Mouse (Mus musculus): ENCODE data around the gene Cpsf2. TPM values are rescaled to one million over a fixed set of nuclear protein-coding genes. Genes with fewer than 3 reads are reported as not detected.

Cpsf2 gene
- total and polyA plus RNA-seq, 3 experiments, result 3.7 to 13.3 (median 12.3) TPM

DNA sequence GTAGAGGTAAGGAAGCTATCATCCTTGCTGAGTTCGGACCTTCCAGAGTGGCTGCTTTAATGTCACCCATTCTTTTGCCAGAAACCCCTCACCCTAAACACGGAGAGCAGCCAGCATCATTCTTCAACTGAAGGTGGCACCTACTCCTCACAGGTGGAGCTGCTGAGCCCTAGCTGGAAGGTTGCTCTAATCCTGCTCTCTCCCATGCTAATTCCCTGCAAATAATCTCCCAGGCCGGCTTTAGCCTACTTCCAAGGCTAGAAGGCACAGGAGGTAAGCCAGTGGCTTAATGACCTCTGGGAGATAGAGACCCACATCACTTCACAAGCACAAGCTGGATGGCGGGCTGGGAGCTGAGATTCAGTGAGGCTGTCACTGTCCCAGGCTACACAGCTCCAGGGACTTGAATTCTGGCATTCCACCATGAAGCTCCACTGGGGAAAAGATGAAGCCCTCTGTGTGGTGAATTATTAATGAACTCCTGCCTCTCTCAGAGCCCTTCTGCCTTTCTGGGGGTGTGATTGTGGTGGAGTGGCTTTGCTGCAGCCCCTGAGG lies 54.2 kb downstream of the Cpsf2 start:
- intact Hi-C loops (cut with DNase I), result no loop called here
- WGBS, result 38% methylated on average over 4 of the region's 4 CpGs

GRCm38 (mm10) chr12:102034934-102035333 lies 59.1 kb downstream of the Cpsf2 start:
- intact Hi-C loops (cut with DNase I), result no loop called here
- no peaks in the 10 kb centered on the region for H3K36me3 ChIP-seq (ENCODE audit: control insufficient read depth, insufficient read depth, low read length)
- no peaks in the 10 kb centered on the region for H3K4me1 ChIP-seq (ENCODE audit: control insufficient read depth, insufficient read depth, low read length)
- TF ChIP-seq CTCF (IDR thresholded peaks at IDR 0.05) (no peak), EP300 (IDR thresholded peaks at IDR 0.05; ENCODE audit: insufficient read depth, low read depth, low read length) (no peak), POLR2A (IDR thresholded peaks at IDR 0.05; ENCODE audit: insufficient read depth, low read depth, low read length) (no peak)
- H3K27ac ChIP-seq, result no peak overlapping the region
- no peaks in the 10 kb centered on the region for H3K27me3 ChIP-seq (ENCODE audit: control insufficient read depth, insufficient read depth, low read length)
- no peaks in the 10 kb centered on the region for H3K79me2 ChIP-seq (replicated peaks; ENCODE audit: control insufficient read depth, insufficient read depth, low read length)
- no peak overlapping the region for H3K4me3 ChIP-seq
- H3K9ac ChIP-seq (ENCODE audit: low read depth, low read length), result no peak overlapping the region
- 85% methylated on average over 4 of the region's 4 CpGs for WGBS
- no peak for DNase-seq

More for the DNA sequence above, 54.2 kb downstream of the Cpsf2 start:
- DNase-seq, result no peak
- no peaks in the 10 kb centered on the region for H3K27me3 ChIP-seq (ENCODE audit: control insufficient read depth, insufficient read depth, low read length)
- H3K4me3 ChIP-seq, result no peak overlapping the region
- TF ChIP-seq POLR2A (IDR thresholded peaks at IDR 0.05; ENCODE audit: insufficient read depth, low read depth, low read length) (no peak), EP300 (IDR thresholded peaks at IDR 0.05; ENCODE audit: insufficient read depth, low read depth, low read length) (no peak), CTCF (IDR thresholded peaks at IDR 0.05) (no peak)
- H3K36me3 ChIP-seq (ENCODE audit: control insufficient read depth, insufficient read depth, low read length), result no peaks in the 10 kb centered on the region
- H3K9ac ChIP-seq (ENCODE audit: low read depth, low read length), result no peak overlapping the region
- no peaks in the 10 kb centered on the region for H3K4me1 ChIP-seq (ENCODE audit: control insufficient read depth, insufficient read depth, low read length)
- no peak overlapping the region for H3K27ac ChIP-seq
- no peaks in the 10 kb centered on the region for H3K79me2 ChIP-seq (replicated peaks; ENCODE audit: control insufficient read depth, insufficient read depth, low read length)

DNA sequence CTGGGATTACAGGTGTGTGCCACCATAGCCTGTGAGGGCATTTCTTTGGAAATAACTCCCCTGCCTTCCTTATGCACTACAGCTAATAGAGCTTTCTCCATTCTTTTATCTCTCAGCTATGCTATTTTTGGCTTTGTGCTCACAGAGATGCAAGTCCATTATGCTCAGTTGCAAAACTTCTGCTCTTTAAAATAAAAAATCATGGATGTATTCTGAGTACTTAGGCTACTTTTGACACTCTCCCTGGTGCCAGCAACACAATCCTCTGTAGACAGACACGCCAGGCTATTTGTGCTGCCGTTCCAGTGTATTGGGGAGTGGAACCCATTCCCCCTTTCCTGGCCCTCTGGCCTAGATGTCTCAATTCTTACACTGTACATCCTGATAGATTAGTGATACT lies 64.1 kb downstream of the Cpsf2 start:
- no peak overlapping the region for H3K9ac ChIP-seq (ENCODE audit: low read depth, low read length)
- intact Hi-C loops (cut with DNase I), result no loop called here
- H3K4me3 ChIP-seq, result no peak overlapping the region
- WGBS, result 62% methylated on average over 2 of the region's 2 CpGs
- H3K27me3 ChIP-seq (ENCODE audit: control insufficient read depth, insufficient read depth, low read length), result no peaks in the 10 kb centered on the region
- DNase-seq, result no peak
- H3K36me3 ChIP-seq (ENCODE audit: control insufficient read depth, insufficient read depth, low read length), result no peaks in the 10 kb centered on the region; the same call in 1 of the 2 replicates
- TF ChIP-seq POLR2A (IDR thresholded peaks at IDR 0.05; ENCODE audit: insufficient read depth, low read depth, low read length), result no peak
- TF ChIP-seq EP300 (IDR thresholded peaks at IDR 0.05; ENCODE audit: insufficient read depth, low read depth, low read length), result no peak
- TF ChIP-seq CTCF (IDR thresholded peaks at IDR 0.05), result no peak
- no peak overlapping the region for H3K27ac ChIP-seq
- peaks cover 2% of the 10 kb centered on the region; the same call in 1 of the 2 replicates for H3K4me1 ChIP-seq (ENCODE audit: control insufficient read depth, insufficient read depth, low read length)
- H3K79me2 ChIP-seq (replicated peaks; ENCODE audit: control insufficient read depth, insufficient read depth, low read length), result no peaks in the 10 kb centered on the region

- H3K4me1 ChIP-seq (ENCODE audit: control insufficient read depth, insufficient read depth, low read length), result peaks cover 2% of the 10 kb centered on the region; the same call in 1 of the 2 replicates
Observed at GRCm38 (mm10) chr12:102041699-102042098, 65.9 kb downstream of the Cpsf2 start.

DNA sequence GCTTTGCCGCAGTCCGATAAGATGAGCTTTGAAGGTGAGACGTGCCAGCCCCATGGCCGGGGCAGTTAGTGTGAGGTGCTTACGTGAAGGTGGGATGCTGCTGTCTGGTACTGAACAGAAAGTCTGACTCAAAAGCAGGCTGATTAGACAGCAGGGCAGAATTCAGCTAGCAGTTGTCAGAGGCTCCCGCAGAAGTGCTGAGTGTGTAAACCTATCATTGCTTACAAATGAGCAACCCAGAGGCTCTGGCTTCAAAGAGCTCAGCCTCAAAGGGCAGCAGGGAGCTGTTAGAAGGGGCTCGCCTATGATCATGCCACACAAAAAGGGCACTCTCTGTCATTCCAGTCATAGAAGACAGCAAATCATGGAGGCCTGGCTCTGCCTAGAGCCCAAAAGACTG lies 66.5 kb downstream of the Cpsf2 start:
- Histone ChIP-seq H3K4me3 (no peak overlapping the region), H3K79me2 (replicated peaks; ENCODE audit: control insufficient read depth, insufficient read depth, low read length) (no peaks in the 10 kb centered on the region), H3K4me1 (ENCODE audit: control insufficient read depth, insufficient read depth, low read length) (peaks cover 2% of the 10 kb centered on the region; the same call in 1 of the 2 replicates), H3K27ac (no peak overlapping the region), H3K27me3 (ENCODE audit: control insufficient read depth, insufficient read depth, low read length) (no peaks in the 10 kb centered on the region), H3K36me3 (ENCODE audit: control insufficient read depth, insufficient read depth, low read length) (no peaks in the 10 kb centered on the region; the same call in 1 of the 2 replicates), H3K9ac (ENCODE audit: low read depth, low read length) (no peak overlapping the region)
- intact Hi-C loops (cut with DNase I), result no loop called here
- TF ChIP-seq CTCF (IDR thresholded peaks at IDR 0.05), result no peak
- WGBS, result 81% methylated on average over 7 of the region's 7 CpGs
- no peak for DNase-seq

More at GRCm38 (mm10) chr12:102041699-102042098, 65.9 kb downstream of the Cpsf2 start:
- DNase-seq, result no peak
- Histone ChIP-seq H3K79me2 (replicated peaks; ENCODE audit: control insufficient read depth, insufficient read depth, low read length) (no peaks in the 10 kb centered on the region), H3K36me3 (ENCODE audit: control insufficient read depth, insufficient read depth, low read length) (no peaks in the 10 kb centered on the region; the same call in 1 of the 2 replicates), H3K27me3 (ENCODE audit: control insufficient read depth, insufficient read depth, low read length) (no peaks in the 10 kb centered on the region), H3K4me3 (no peak overlapping the region), H3K9ac (ENCODE audit: low read depth, low read length) (no peak overlapping the region), H3K27ac (no peak overlapping the region)
- WGBS, result 46% methylated on average over 2 of the region's 2 CpGs
- intact Hi-C loops (cut with DNase I), result no loop called here
- no peak for TF ChIP-seq POLR2A (IDR thresholded peaks at IDR 0.05; ENCODE audit: insufficient read depth, low read depth, low read length)
- TF ChIP-seq CTCF (IDR thresholded peaks at IDR 0.05), result no peak
- no peak for TF ChIP-seq EP300 (IDR thresholded peaks at IDR 0.05; ENCODE audit: insufficient read depth, low read depth, low read length)

DNA sequence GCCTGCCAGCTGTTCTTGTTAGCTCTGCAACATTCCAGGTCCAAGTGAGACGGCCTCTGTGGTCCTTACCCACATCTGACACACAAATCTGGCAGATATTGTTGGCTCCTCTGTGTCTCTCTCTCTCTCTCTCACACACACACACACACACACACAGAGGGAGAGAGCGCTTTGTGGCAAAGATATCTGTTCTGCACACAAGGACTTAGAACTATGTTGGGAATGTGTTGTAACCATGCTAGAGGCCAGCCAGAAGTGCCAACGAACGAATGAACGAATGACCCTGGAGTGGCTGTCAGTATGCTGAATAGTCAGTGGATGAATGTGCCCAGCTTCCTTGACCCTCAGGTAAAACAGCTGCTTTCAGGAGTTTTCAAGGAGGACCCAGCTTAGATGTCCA lies 68.1 kb downstream of the Cpsf2 start:
- intact Hi-C loops (cut with DNase I), result no loop called here
- no peaks in the 10 kb centered on the region; the same call in 1 of the 2 replicates for H3K36me3 ChIP-seq (ENCODE audit: control insufficient read depth, insufficient read depth, low read length)
- no peak overlapping the region for H3K27ac ChIP-seq
- no peaks in the 10 kb centered on the region for H3K27me3 ChIP-seq (ENCODE audit: control insufficient read depth, insufficient read depth, low read length)
- H3K4me1 ChIP-seq (ENCODE audit: control insufficient read depth, insufficient read depth, low read length), result peaks cover 2% of the 10 kb centered on the region; the same call in 1 of the 2 replicates
- peak in 1 of 2 experiments; percentile 5 for DNase-seq
- TF ChIP-seq CTCF (IDR thresholded peaks at IDR 0.05), result no peak
- no peak for TF ChIP-seq POLR2A (IDR thresholded peaks at IDR 0.05; ENCODE audit: insufficient read depth, low read depth, low read length)
- no peak for TF ChIP-seq EP300 (IDR thresholded peaks at IDR 0.05; ENCODE audit: insufficient read depth, low read depth, low read length)
- no peak overlapping the region for H3K9ac ChIP-seq (ENCODE audit: low read depth, low read length)
- H3K4me3 ChIP-seq, result no peak overlapping the region
- WGBS, result 48% methylated on average over 5 of the region's 5 CpGs
- no peaks in the 10 kb centered on the region for H3K79me2 ChIP-seq (replicated peaks; ENCODE audit: control insufficient read depth, insufficient read depth, low read length)

Measured in heart, adult 2 months (tissue).